Mouse (Mus musculus): ENCODE data around the gene Ramp2. TPM values are rescaled to one million over a fixed set of nuclear protein-coding genes. Genes with fewer than 3 reads are reported as not detected.

Ramp2 gene
- polyA plus RNA-seq, 1 experiment = 86.6 TPM

DNA sequence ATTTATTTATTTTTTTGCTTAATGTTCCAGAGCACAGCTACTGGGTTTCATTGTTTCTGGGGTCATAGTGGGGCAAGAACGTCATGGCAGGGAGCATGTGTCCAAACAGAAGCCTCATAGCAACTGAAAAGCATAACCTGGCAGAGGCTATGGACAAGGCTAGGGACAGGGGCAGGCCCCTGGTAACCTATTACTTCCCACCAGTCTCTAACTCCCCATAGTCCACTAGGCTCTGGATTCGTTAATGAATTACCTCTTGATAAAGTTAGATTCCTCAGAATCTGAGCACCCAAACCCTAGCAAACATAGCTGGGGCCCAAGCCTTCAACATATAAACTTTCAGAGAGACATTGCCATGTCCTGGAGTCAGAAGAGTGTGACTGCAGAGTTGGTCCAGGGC lies 5.2 kb downstream of the Ramp2 start:
- DNase-seq = peak; percentile 69
- no peak overlapping the region for H3K4me3 ChIP-seq (ENCODE audit: insufficient read depth, low read depth, low read length)
- H3K27me3 ChIP-seq (replicated peaks; ENCODE audit: control insufficient read depth, insufficient read depth, low read length) = no peaks in the 10 kb centered on the region
- no peak overlapping the region for H3K27ac ChIP-seq (ENCODE audit: insufficient read depth, low read depth, low read length)
- TF ChIP-seq CTCF (conservative IDR thresholded peaks at IDR 0.05; ENCODE audit: insufficient read depth, insufficient read length, low read depth, low read length) (no peak), POLR2A (IDR thresholded peaks at IDR 0.05; ENCODE audit: low read depth, low read length) (no peak)
- WGBS = 38% methylated on average over 2 of the region's 2 CpGs
- H3K4me1 ChIP-seq (ENCODE audit: control insufficient read depth, insufficient read depth, low read length) = peaks cover 7% of the 10 kb centered on the region; the same call in 1 of the 2 replicates
- H3K36me3 ChIP-seq (ENCODE audit: control insufficient read depth, insufficient read depth, low read length) = no peaks in the 10 kb centered on the region

GRCm38 (mm10) chr11:101252941-101253340 lies 7.1 kb downstream of the Ramp2 start:
- H3K4me3 ChIP-seq (ENCODE audit: insufficient read depth, low read depth, low read length) = peak overlapping the region; percentile 95
- no peaks in the 10 kb centered on the region for H3K27me3 ChIP-seq (replicated peaks; ENCODE audit: control insufficient read depth, insufficient read depth, low read length)
- TF ChIP-seq POLR2A (IDR thresholded peaks at IDR 0.05; ENCODE audit: low read depth, low read length) = no peak
- no peak for TF ChIP-seq CTCF (conservative IDR thresholded peaks at IDR 0.05; ENCODE audit: insufficient read depth, insufficient read length, low read depth, low read length)
- WGBS = 3% methylated on average over 7 of the region's 7 CpGs
- peaks cover 4% of the 10 kb centered on the region; the same call in 1 of the 2 replicates for H3K4me1 ChIP-seq (ENCODE audit: control insufficient read depth, insufficient read depth, low read length)
- no peak for DNase-seq
- H3K27ac ChIP-seq (ENCODE audit: insufficient read depth, low read depth, low read length) = peak overlapping the region; percentile 94
- H3K36me3 ChIP-seq (ENCODE audit: control insufficient read depth, insufficient read depth, low read length) = no peaks in the 10 kb centered on the region

DNA sequence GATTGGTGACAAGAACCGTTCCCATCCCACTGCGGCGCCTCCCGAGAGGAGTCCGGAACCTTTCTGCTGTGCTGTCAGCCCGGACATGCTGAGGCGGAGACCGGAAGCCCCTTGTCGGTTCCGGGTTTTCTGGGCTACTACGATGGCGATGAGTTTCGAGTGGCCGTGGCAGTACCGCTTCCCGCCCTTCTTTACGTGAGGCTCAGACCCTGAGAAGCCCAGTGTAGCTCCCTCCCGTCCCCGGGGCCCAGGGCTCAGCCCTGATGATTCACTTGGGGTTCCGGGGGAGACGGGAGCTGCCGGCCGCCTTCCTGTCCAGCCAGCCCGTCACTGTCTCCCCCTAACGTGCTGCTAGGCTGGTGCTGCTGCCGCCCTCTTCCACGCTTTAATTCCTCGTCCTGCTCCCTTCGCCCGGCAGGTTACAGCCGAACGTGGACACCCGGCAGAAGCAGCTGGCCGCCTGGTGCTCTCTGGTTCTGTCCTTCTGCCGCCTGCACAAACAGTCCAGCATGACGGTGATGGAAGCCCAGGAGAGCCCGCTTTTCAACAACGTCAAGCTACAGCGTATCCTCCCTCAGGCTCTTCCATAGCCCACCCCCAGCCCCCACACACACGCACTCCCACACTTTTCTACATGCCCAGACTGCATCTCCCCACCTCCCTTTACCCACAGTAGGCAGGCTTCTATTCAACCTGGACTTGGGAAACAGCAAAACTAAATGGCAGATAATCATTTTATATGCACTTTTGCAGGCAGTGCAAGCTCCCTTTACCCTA lies 8.0 kb downstream of the Ramp2 start, which contains the start of gene Vps25:
Vps25 (plus strand) TSS at position 95 of the 777 bp plus-strand sequence.
- peak; percentile 78 for TF ChIP-seq POLR2A (IDR thresholded peaks at IDR 0.05; ENCODE audit: low read depth, low read length)
- no peak for TF ChIP-seq CTCF (conservative IDR thresholded peaks at IDR 0.05; ENCODE audit: insufficient read depth, insufficient read length, low read depth, low read length)
- Histone ChIP-seq H3K27ac (ENCODE audit: insufficient read depth, low read depth, low read length) (peak within 1 kb of the TSS; percentile 94), H3K4me1 (ENCODE audit: control insufficient read depth, insufficient read depth, low read length) (peaks cover 5% of the 10 kb centered on the region; the same call in 1 of the 2 replicates), H3K4me3 (ENCODE audit: insufficient read depth, low read depth, low read length) (peak within 1 kb of the TSS; percentile 95), H3K36me3 (ENCODE audit: control insufficient read depth, insufficient read depth, low read length) (no peaks in the 10 kb centered on the region), H3K27me3 (replicated peaks; ENCODE audit: control insufficient read depth, insufficient read depth, low read length) (no peaks in the 10 kb centered on the region)
- WGBS = under 1% methylated on average over 40 of the region's 40 CpGs
- peak; percentile 91 for DNase-seq

GRCm38 (mm10) chr11:101255826-101256775 lies 10.3 kb downstream of the Ramp2 start:
- WGBS = 84% methylated on average over 13 of the region's 13 CpGs
- no peak overlapping the region for H3K27ac ChIP-seq (ENCODE audit: insufficient read depth, low read depth, low read length)
- TF ChIP-seq POLR2A (IDR thresholded peaks at IDR 0.05; ENCODE audit: low read depth, low read length) = no peak
- TF ChIP-seq CTCF (conservative IDR thresholded peaks at IDR 0.05; ENCODE audit: insufficient read depth, insufficient read length, low read depth, low read length) = no peak
- H3K36me3 ChIP-seq (ENCODE audit: control insufficient read depth, insufficient read depth, low read length) = no peaks in the 10 kb centered on the region
- no peak overlapping the region for H3K4me3 ChIP-seq (ENCODE audit: insufficient read depth, low read depth, low read length)
- H3K4me1 ChIP-seq (ENCODE audit: control insufficient read depth, insufficient read depth, low read length) = peaks cover 10% of the 10 kb centered on the region; the same call in 1 of the 2 replicates
- no peak for DNase-seq
- no peaks in the 10 kb centered on the region for H3K27me3 ChIP-seq (replicated peaks; ENCODE audit: control insufficient read depth, insufficient read depth, low read length)

GRCm38 (mm10) chr11:101259261-101259712 lies 13.5 kb downstream of the Ramp2 start:
- H3K27ac ChIP-seq (ENCODE audit: insufficient read depth, low read depth, low read length) = peak overlapping the region; percentile 63

DNA sequence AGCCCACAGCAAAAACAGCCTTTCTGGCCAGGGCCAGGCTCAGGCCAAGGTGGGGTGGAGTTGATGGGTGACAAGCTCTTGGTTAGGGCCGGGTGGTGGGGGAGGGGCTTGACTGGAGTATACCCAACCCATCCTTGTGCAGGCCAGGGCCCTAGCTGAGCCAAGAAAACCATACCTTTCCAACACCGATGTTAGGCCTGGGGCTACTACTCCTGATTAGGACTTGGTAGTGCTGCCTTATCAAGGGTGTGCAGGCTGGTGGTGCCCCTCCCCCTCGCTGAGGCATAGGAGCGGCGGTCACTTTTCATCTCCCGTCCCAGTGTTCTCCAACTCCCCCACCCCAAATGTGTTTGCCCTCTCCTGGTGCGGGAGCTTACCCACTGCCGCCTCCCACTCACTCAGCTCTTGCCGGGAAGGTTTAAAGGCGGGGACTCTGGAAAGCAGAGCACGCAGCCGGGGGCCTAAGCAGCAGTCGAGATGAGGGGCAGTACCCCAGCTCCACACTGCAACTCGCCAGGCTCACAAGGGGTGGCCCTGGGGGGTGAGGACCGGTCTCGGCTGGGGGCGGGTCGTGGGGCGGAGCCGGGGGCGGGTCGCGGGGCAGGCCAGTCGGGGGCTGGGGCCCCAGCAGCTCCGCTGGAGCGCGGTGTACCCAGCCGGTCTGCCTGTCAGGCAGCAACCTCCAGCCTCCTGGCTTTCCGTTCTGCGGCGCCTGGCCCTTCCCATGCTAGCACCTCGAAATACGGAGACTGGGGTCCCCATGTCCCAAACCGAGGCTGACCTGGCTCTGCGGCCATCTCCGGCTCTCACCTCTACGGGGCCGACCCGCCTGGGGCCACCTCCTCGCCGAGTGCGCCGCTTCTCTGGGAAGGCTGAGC lies 14.4 kb downstream of the Ramp2 start, which contains the start of gene Wnk4:
Wnk4 (plus strand) TSS at position 620 of the 878 bp plus-strand sequence.
- Histone ChIP-seq H3K4me1 (ENCODE audit: control insufficient read depth, insufficient read depth, low read length) (peaks cover 14% of the 10 kb centered on the region), H3K4me3 (ENCODE audit: insufficient read depth, low read depth, low read length) (peak within 1 kb of the TSS; percentile 96), H3K36me3 (ENCODE audit: control insufficient read depth, insufficient read depth, low read length) (no peaks in the 10 kb centered on the region; the same call in 1 of the 2 replicates), H3K27ac (ENCODE audit: insufficient read depth, low read depth, low read length) (peak within 1 kb of the TSS; percentile 88), H3K27me3 (replicated peaks; ENCODE audit: control insufficient read depth, insufficient read depth, low read length) (no peaks in the 10 kb centered on the region)
- peak; percentile 94 for DNase-seq
- TF ChIP-seq CTCF (conservative IDR thresholded peaks at IDR 0.05; ENCODE audit: insufficient read depth, insufficient read length, low read depth, low read length) = no peak
- peak; percentile 78 for TF ChIP-seq POLR2A (IDR thresholded peaks at IDR 0.05; ENCODE audit: low read depth, low read length)
- WGBS = under 1% methylated on average over 43 of the region's 43 CpGs

More at GRCm38 (mm10) chr11:101259261-101259712, 13.5 kb downstream of the Ramp2 start:
- Histone ChIP-seq H3K4me1 (ENCODE audit: control insufficient read depth, insufficient read depth, low read length) (peaks cover 14% of the 10 kb centered on the region), H3K4me3 (ENCODE audit: insufficient read depth, low read depth, low read length) (peak overlapping the region; percentile 96; the same call in 1 of the 2 replicates), H3K36me3 (ENCODE audit: control insufficient read depth, insufficient read depth, low read length) (no peaks in the 10 kb centered on the region; the same call in 1 of the 2 replicates), H3K27me3 (replicated peaks; ENCODE audit: control insufficient read depth, insufficient read depth, low read length) (no peaks in the 10 kb centered on the region)
- TF ChIP-seq CTCF (conservative IDR thresholded peaks at IDR 0.05; ENCODE audit: insufficient read depth, insufficient read length, low read depth, low read length) (no peak), POLR2A (IDR thresholded peaks at IDR 0.05; ENCODE audit: low read depth, low read length) (no peak)
- DNase-seq = peak; percentile 76
- WGBS = 10% methylated on average over 6 of the region's 6 CpGs

All from kidney, adult 2 months (tissue).